Mouse (Mus musculus) C2C12 (cell line): ENCODE data around the gene Spire2.

Source experiments
- CTCF ChIP-seq: IDR thresholded peaks from one replicate; pipeline ENCODE4 v1.5.1; 2011; ENCODE audit not compliant: control insufficient read depth, insufficient read depth, insufficient read length
- MAX ChIP-seq: IDR thresholded peaks from one replicate; pipeline ENCODE4 v1.6.1; 2011; ENCODE audit warnings: mild to moderate bottlenecking, control low read depth
- USF1 ChIP-seq: IDR thresholded peaks from one replicate; pipeline ENCODE4 v1.6.1; 2011; ENCODE audit warnings: low read depth, mild to moderate bottlenecking, control low read depth, moderate library complexity

DNA sequence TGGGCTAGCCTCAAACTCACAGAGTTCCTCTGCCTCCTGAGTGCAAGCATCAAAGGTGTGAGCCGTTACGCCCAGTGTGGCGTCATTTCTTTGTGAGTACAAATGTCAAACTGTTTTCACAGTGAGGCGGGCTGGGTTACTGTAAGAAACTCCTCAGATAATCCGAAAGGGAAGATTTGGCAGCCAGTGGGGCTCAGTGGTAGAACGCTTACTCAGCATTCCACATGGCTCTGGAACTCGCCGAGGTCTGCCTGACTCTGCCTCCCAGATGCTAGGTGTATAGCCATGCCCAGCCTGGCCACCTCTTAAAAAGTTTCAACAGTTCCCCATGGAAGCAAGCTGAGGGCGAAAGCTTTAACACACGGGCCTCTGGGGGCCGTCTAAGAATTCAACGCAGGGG lies 19.6 kb downstream of the Spire2 start:
- no peak for TF ChIP-seq MAX
- no peak for TF ChIP-seq CTCF
- TF ChIP-seq USF1, result no peak
